In genomic region chr13:55954346-55954745, GRCm38 (mm10) we compare ENCODE assay signal across 11 mouse cellular contexts.
"Had no signal": no experiment of that assay in that cellular context is flagged by ENCODE, and none has a peak within 500 bp of the region (broad histone marks: within the 10 kb centered on the region; RNA-seq: fewer than 3 reads in every experiment).

No protein-coding gene starts in this region.

- H3K27ac ChIP-seq: left cerebral cortex, adult 2 months; limb, embryonic 15.5 days; liver, embryonic 12.5 days; midbrain, embryonic 10.5 days; midbrain, embryonic 15.5 days; neural tube, embryonic 12.5 days had no signal

- DNase-seq: kidney, adult 11 months; kidney, adult 9 months; kidney, postnatal 10 days; thymus, adult 18-20 months; thymus, postnatal 25 days had no signal

- H3K27me3 ChIP-seq: neural tube, embryonic 12.5 days had no signal

- H3K4me1 ChIP-seq: midbrain, embryonic 15.5 days; neural tube, embryonic 12.5 days had no signal

- H3K4me3 ChIP-seq: left cerebral cortex, adult 2 months; limb, embryonic 15.5 days; liver, embryonic 12.5 days; midbrain, embryonic 10.5 days; midbrain, embryonic 15.5 days; neural tube, embryonic 12.5 days had no signal

- H3K36me3 ChIP-seq: limb, embryonic 15.5 days; liver, embryonic 12.5 days; midbrain, embryonic 10.5 days; midbrain, embryonic 15.5 days; neural tube, embryonic 12.5 days had no signal
